Mouse (Mus musculus) testis, postnatal 14 days (tissue): ENCODE measurements at regions not wholly inside any gene's neighbourhood (a gene's known extent, or its start where the extent isn't known, plus 50 kb on each side); places are given as distances from the start of the nearest gene placed in this dataset.
"Not testable (repeated sequence)": the region's sequence is repeated elsewhere in the genome, so short reads cannot be mapped to it uniquely, and the experiment has no call there.

Experiments
- DNase-seq: peaks from one replicate; pipeline ENCODE4 v3.0.0; 2021; ENCODE audit warnings: low spot score

DNA sequence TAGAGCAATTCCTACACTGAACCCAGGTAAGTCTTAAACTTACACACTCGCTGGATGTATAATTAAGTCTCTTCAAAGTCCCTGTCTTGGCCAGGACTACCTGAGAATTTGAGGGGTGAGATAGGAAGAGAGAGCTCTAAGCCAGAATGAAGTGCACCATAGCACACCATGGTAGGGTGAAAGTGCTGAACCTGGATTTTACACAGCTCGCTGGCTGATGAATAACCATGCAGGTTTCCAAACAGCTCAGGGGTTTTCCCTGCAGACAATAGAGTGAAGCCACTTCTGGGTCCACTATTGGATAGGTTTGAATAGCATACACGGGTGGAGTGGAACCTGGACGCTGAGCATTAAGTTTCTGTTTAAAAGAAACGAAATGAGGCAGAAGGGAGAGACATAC lies 180.7 kb upstream of the Plxna2 start:
- no peak for DNase-seq

DNA sequence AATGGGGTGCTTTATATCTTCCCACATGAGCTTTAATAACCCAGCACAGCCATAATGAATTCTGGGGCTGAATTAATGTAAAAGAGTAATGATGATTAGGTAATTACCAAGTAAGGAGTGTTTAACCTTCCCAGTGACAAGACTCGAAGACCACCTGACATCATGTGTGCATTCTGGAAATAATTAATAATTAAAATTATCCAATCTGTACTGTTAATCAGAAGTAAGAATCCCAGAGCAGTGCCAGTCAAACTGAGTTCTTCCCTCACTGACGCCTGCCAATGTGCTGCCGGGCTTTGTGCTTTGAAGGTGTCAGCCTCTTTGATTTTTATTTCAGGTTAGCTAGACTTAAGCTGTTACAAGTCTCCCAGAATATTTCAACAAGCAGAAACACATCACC lies 183.0 kb upstream of the Plxna2 start:
- DNase-seq = no peak

DNA sequence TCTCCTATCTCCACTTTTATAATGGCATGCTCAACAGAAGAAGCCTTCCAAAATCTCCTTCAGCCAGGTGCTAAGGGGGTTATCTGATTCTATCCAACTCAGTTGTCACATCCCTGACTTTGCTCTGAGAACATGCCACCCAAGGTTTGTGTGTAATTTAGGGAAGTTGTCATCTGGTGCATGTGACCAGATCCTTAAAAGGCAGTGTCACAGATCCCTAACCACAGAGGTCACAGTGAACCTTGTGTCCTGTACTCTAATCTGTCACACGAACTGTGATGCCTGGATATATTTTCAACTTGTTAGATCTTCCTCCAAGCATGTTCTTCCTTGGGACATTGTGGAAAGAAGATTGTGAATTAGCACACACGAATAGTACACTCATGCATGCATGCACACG lies 189.4 kb upstream of the Plxna2 start:
- DNase-seq = no peak

DNA sequence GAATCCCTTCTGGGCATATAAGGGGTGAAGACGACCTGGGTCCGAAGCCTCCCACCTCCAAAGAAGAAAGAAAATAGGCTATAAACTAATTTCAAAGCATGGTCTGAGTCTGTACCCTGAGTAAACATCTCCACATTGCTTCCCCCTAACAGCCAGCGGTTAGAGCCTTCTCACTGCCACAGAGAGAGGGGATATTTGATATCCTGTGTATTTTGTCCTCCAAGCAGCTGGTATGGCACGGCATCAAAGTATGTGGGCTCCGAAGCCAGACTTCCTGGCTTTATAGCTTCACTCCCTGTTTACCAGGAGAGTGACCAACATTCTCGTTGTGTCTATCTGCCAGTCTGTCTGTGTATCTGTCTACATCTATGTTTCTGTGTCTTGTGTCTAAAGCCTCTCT lies 191.7 kb upstream of the Plxna2 start:
- DNase-seq = no peak

DNA sequence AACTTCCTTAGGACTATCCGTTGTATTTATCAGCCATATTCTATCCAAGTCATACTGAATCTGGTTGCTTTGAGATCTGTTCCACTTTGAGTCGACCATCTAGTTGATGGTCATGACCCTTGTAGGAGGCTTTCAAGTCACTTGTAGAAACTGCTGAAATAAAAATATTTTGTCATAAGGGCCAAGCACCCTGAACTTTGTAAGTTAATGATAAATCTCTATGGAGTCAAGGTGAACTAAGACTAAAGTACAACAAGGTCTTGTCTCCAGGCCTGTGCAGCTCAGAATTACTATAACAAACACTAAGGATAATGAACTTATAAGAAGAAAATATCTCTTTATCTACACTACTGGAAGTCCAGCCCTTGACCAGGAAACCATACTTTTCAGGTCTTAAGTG lies 193.8 kb upstream of the Plxna2 start:
- DNase-seq = no peak

DNA sequence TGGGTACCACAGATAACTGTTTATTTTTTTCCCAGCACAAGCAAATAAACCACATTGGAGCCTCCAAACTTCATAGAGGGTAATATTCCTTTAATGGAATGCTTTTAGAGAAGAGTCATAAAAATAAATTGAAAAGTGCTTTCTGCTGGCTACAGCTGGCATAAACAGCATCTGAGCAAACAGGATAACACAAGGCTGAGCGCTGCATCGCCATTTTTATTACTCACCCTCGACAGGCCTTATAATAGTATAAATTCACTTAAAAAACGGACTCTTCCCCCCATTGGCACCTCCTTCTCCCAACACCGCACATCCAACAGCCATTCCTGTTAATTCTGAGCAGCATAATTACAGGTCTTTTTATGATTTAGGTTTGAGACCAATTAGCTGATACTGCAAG lies 205.8 kb upstream of the Plxna2 start:
- DNase-seq = no peak

DNA sequence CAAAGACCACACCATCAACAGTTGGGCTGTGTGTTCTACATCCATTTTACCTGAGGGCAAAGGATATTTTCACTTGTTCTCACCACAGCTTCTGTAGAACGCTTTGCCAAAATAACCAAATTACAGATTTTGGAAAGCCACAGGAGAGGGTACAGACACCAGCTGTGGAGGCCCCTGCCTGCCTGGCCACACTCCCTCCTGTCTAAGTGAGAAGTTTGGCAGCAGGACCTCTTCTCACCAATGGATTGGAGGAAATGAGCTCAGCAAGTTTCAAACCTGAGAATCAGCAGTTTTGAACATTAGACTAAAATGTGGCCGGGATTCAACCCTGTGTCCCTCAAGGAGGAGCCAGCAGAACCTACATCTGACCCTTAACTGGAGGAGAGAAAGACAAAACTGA lies 206.2 kb upstream of the Plxna2 start:
- no peak for DNase-seq

DNA sequence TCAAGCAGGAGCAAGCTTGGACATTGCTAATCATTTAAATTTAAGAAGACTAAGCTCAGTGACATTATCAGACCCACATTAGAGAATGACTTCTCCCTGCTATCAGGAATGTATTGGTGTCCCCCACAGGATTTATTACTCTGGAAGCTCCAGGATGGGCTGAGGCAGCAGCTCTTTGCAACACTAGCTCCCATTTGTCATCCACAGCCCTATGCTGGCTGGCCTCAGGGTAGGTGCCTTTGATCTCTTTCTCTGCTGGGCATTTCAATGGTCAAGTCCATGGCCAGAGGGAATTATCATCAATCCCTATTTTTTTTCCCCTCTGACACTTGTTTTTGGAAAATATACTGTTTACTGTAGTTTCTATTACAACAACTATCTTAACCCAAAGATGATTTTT lies 218.7 kb upstream of the Plxna2 start:
- DNase-seq = no peak

DNA sequence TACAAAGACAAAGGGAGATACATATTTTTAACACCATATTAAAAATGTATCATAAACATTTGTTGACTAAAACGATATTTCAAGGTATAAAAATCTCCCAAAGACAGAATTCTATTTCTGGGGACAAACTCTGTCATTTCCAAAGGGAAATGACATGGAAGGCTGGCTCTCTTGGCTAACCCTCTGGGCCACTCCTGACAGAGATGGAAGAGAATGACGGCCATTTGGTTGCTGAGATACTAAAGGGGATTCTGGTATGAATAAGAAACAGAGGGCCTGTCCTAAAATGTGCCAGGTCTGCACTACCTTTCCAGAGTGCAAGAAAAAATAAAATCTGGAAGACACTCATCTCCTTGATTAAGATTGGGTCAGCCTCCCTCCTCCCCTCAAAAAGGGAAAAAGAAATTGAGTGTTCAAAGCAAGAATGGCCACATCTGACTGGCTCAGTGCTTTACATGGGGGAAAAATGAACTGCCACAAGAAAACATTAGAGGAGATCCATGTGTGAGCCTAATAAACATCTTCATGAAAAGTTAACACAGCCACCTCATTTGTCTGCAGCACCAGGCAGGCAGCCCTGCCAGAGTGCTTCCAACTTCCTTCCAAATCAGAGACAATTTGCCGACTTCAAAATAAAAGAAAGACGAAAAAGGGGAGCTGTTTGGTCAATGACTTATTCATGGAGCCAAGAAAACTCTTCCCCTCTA lies 221.1 kb upstream of the Plxna2 start:
- no peak for DNase-seq

DNA sequence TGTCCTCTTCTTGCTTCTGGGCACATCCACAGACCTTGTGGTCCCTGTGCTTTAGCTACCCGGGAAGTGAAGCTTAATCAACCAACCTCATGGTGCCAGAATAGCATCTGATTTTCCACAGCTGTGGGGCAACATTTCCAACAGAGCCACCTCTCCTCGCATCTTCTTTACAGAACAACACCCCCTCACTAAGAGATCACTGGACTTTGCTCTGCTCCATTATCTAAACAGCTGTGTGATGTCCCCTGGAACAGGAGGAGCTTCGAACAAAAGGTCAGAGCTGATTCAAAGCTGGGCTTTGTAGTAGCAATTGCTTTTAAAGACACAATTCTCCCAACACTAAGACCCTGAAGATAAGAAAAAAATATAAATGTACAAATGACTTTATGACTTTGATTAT lies 224.3 kb upstream of the Plxna2 start:
- no peak for DNase-seq

DNA sequence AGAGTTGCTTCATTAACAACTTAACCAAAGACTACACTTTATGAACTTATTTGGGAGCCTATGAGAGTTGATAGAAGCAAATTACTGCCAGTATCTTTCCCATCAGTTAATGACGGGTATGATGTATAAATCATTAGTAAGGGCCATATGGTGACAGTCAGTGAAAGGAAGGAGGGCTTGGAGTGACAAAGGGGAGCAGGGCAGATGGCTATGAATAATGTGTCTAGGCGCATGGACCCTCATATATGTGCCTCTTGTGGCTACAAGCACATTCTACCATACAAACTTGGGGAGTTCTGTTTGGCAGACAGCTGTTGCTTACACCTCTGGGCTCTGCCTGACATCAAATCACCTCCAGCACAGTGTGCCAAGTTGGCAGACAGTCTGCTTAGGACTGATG lies 227.8 kb upstream of the Plxna2 start:
- no peak for DNase-seq

DNA sequence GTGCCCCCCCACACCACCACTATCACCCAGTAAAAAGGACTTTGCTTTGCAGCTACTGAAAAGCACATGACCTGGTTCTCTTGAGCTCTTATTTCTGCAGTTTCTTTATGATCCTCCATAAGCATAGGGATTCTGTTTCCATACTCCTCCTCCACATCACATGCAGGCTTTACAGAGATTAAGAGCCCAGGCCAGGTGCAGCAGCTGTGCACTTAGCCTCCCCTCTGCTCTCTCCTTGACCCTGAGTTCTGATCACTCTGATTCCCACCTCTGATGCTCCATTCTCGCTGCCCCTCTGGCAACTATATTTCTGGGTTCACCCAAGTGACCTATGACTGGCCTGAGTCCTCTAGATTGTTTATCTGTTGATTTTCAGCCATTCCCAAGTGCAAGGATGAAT lies 239.9 kb upstream of the Plxna2 start:
- no peak for DNase-seq

DNA sequence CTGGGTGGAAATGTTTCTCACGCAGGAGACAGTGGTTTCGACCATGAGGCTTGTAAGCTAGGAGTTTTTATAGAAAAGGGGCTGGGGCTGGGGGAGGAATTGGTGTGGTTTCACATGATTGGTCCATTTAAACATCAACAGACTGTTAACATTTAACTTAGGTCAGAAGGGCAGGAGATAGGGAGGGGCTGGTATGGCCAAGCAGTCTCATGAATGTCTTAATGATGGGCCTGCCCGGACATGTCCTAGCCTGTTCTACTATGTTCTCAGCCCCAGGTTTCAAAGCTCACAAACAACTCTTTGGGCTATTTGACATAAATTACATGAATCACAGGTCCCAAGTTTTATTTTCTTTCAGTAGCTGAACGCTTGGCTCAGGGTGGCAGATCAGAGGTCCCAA lies 244.5 kb upstream of the Plxna2 start:
- DNase-seq = not testable (repeated sequence)

DNA sequence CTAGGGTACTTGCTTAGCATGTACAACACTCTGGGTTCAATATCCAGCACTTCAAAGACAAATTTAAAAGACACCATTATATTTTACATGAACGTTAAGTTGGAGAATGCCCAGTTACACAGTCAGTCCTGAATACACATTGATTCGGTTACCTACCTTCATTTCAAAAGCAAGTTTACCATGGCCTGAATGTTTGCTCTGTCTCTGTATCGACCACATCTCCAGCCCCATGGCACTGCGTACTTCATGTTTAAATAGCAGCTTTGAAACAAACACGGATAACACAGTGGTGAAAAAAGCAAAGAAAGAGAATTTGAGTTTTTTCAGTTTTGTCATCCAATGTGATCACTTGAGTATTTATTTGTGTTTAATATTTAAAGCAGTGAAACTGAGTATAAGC lies 254.1 kb upstream of the Plxna2 start:
- no peak for DNase-seq

DNA sequence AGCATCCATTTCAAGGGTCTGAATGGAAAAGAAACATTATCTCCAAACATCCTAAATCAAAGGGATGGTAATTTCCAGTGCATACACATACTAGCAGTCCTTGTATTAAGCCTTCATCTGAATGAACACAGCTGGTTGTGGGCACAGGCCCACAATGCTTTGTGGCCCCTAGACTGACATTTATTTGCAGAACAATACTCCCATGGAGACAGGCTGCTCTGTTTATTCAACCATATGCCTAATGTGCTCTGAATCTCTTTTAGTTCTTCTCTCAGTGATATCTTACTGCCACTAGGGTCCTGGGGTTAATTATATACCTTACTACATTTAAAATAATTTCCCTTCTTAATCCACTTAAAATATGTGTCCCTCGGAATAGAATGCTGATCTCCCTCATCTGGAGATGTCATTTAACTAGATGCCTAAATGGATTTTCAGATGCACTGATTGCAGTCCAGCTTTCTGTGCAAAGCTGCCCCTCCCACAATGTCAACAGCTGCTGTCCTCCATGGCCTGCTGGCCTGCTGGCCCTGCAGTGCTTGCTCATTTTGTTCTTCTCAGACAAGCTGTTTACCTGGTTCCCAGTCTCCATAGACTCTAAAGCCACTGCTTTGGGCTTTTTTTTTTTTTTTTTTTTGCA lies 254.8 kb upstream of the Plxna2 start:
- DNase-seq = no peak

DNA sequence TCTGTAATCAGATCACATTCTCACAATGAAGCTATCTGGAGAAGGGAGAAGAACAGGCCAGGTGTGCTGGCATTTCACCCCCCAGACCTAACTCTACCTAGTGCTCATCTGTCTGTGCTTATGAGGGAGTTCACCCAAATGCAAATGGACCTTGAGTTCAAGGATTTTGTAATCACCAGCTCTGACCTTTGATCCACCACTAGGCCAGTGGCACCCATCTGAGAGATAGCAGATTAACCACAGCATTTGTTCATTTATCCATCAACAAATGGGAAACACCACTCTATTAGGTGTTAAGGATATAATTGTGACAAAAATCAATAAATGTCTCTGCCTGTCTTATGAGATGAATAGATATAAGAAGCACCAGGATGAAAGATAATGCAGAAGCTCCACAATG lies 255.7 kb upstream of the Plxna2 start:
- no peak for DNase-seq

DNA sequence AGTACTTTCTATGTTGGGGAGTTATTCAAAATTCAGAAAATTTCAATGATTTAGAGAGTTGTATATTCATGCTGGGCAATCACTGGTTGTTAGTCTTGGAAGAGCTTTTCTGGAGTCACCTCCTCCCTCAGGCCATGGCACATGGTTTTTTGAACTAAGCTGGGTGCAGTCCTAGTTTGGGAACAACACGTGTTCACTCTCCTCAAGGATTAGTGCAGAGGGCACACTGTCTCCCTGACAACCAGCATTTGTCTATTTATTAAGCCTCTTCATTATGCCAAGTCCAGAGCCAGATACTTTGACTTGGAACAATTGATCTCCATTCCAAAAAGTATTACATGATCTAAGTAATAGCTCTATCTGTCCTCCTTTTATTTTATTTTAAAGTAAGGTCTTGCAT lies 256.7 kb upstream of the Plxna2 start:
- no peak for DNase-seq

DNA sequence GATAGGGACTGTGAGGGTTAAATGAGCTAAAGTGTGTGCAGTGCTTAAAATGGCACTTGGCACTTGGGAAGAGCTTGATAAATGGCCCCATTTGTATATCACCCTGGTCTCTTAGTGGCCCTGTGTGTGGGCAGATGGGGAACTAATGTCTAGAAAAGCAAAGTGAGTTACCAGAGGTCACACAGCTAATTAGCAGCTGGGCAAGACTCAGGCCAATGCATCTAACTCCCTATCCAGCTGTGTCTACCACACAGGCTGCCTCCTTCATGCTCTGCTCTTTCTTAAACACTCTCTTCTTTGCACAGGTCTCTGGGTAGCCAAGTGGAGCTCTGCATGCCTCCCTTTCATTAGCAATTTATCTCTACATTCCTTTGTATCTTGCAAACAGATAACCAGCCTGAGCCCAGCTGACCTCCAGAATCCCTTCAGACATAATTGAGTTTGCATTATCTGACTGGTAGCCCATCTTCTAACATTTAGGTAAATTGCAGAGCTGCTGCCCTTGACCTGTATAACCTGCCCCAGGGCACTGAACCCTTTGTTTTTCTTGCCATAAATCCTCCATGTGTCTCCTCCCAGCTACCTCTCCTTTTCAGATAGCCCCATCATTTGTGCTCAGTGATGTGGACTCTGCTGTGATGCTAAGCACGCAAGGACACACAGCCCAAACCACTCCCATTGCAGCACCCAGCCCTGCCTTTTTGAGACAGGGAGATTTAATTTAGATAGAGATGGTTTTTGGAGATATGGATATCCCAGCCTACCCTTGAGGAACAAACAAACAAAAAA lies 263.5 kb upstream of the Plxna2 start:
- DNase-seq = no peak

DNA sequence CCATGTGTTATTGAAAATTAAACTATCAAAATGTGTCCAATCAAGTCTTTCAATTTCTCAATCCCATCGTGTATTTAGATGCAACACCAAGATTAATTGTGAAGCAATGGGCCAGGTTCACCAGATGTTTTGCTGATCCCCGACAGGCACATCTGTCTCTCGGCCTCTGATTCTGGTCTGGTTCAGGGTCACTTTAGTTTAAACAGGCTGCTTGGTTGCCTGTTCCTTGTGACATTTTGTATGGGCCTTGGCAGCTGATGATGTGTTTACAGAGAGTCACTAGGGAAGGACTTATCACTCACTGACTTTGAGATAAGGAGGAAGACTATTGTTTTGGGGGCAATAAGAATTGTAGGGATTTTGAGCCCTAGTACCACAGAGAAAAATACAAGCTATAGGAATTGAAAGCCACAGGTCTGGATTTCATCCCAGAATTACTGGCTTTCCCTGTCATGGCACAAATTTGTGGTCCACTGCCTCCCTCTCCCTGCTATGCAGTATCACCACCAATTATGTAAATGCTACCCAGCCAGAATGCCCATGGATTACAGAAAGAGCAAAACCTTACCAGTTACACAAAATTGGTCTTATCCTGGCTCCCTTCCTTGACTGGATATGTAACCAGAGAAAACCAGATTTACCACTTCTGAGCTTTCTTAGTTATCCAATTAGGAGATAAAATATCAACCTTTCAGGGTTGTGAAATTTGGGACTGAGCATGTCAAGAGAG lies 272.5 kb upstream of the Plxna2 start:
- no peak for DNase-seq

DNA sequence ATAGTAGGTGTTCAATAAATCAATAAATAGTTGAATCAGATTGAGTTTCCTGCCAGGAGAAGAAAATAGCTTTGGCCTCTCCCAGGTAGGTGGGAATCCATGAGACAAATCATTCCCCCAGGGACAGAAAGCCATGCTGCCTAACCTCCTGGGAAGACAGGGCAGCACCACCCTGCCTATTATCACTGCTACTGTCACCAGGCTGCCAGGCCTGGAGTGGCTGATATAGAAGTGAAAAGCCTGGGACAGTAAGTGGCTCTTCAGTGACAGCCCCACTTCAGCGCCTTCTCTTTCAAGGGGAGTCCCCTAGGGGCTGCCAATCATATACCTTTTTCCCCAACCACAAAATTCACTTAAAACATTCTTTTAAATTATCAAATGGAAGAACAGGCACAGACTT lies 275.4 kb upstream of the Plxna2 start:
- no peak for DNase-seq

DNA sequence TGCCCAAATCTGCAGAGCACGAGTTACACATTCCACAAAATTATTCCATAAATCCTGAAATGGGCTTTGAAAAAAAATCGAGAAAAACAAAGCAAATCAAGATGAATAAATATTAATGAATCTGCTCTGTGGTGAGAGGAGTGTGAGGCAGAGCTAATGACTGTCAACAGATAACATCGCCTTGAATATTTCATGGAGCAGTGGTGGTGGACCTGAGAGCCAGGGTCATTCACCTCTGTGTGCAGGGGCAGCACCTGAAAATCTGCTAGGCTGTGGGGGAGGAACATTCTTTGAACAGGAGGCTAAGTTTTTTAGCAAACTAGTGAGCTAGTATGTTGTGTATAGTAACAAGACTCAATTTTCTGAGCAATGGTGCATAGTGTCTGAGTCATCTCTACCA lies 276.3 kb upstream of the Plxna2 start:
- no peak for DNase-seq
